Mouse (Mus musculus) limb, embryonic 14.5 days (tissue): Measurements from ENCODE around the gene Gm13278. TPM values are rescaled to one million over a fixed set of nuclear protein-coding genes. Genes with fewer than 3 reads are reported as not detected.
"Not testable (repeated sequence)": the region's sequence is repeated elsewhere in the genome, so short reads cannot be mapped to it uniquely, and the experiment has no call there.

Source experiments
- ATAC-seq: fragments of 200-750 bp; cut with Nextera tagmentation; 2 replicates; pipeline ENCODE4 v1.8.0; 2017; ENCODE audit warnings: low read depth, moderate number of reproducible peaks, moderate TSS enrichment; ENCODE audit not compliant: low FRiP score
- DNase-seq: peaks from one replicate; pipeline ENCODE4 v3.0.0-alpha.2; 2015; ENCODE audit warnings: low spot score
- H3K27ac ChIP-seq: fragments of 300-500 bp; sonication (generic); replicated peaks from 2 replicates; pipeline ENCODE4 v1.5.1; 2014; ENCODE audit warnings: low read depth, mild to moderate bottlenecking, low read length, moderate library complexity, mixed read lengths
- H3K27me3 ChIP-seq: fragments of 300-500 bp; sonication (generic); 2 replicates; pipeline ENCODE4 v1.6.1; 2014; ENCODE audit warnings: low read length, mixed read lengths; ENCODE audit not compliant: control insufficient read depth, insufficient read depth
- H3K36me3 ChIP-seq: fragments of 300-500 bp; sonication (generic); 2 replicates; pipeline ENCODE4 v1.6.1; 2014; ENCODE audit warnings: mild to moderate bottlenecking, low read length, moderate library complexity, mixed read lengths; ENCODE audit not compliant: control insufficient read depth, insufficient read depth
- H3K4me1 ChIP-seq: fragments of 300-500 bp; sonication (generic); 2 replicates; pipeline ENCODE4 v1.6.1; 2014; ENCODE audit warnings: antibody characterized with exemption, low read length, mixed read lengths; ENCODE audit not compliant: control insufficient read depth, insufficient read depth
- H3K4me2 ChIP-seq: fragments of 300-500 bp; sonication (generic); replicated peaks from 2 replicates; pipeline ENCODE4 v1.6.1; 2014; ENCODE audit warnings: low read depth, mild to moderate bottlenecking, low read length, moderate library complexity; ENCODE audit not compliant: severe bottlenecking
- H3K4me3 ChIP-seq: fragments of 300-500 bp; sonication (generic); replicated peaks from 2 replicates; pipeline ENCODE4 v1.5.1; 2014; ENCODE audit warnings: low read length
- H3K9ac ChIP-seq: fragments of 300-500 bp; sonication (generic); 2 replicates; pipeline ENCODE4 v1.6.1; 2014; ENCODE audit warnings: mild to moderate bottlenecking, low read depth, low read length, moderate library complexity; ENCODE audit not compliant: severe bottlenecking
- H3K9me3 ChIP-seq: fragments of 300-500 bp; sonication (generic); 2 replicates; pipeline ENCODE4 v1.6.1; 2016; ENCODE audit warnings: low read length; ENCODE audit not compliant: control insufficient read depth
- WGBS: fragments of 180-500 bp; shearing (Covaris S2); extraction: QIAGEN DNeasy Blood & Tissue Kit; methylation state at CpG from one replicate; pipeline ENCODE4 v1.1.7; 2014; 5-methylcytosine and 5-hydroxymethylcytosine counted together
- polyA plus RNA-seq, 2 experiments: library from polyadenylated mRNA; depleted of rRNA in 1 of 2; stranded (reverse) in 1 of 2; unstranded in 1 of 2; fragments of >200 nt; fragmentation: Nextera tagmentation in 1 of 2; extraction: Ambion mirVana in 1 of 2; gene quantifications; 2 replicates each; pipeline versions ENCODE4 v1.2.1 to v1.2.3; 2012 to 2014

Gene Gm13278
- polyA plus RNA-seq, 2 experiments = not detected

GRCm38 (mm10) chr4:88788402-88788801 lies 2.9 kb upstream of the Gm13278 start, which contains the start of gene Gm13277:
Gene Gm13277, plus strand, starts transcription at chr4:88788632.
- ATAC-seq, H3K4me1 ChIP-seq, H3K27me3 ChIP-seq, DNase-seq, H3K27ac ChIP-seq, H3K9me3 ChIP-seq, H3K9ac ChIP-seq, H3K4me2 ChIP-seq, H3K4me3 ChIP-seq, H3K36me3 ChIP-seq: not testable (repeated sequence)
- no CpG with 5 or more reads among the region's 28 CpGs for WGBS

- WGBS = 0% methylated on average over 5 of the region's 52 CpGs
- H3K27ac ChIP-seq, H3K4me1 ChIP-seq, ATAC-seq, H3K9me3 ChIP-seq, H3K27me3 ChIP-seq, H3K4me2 ChIP-seq, H3K4me3 ChIP-seq, H3K36me3 ChIP-seq, DNase-seq, H3K9ac ChIP-seq: not testable (repeated sequence)
These were observed 2.8 kb downstream of the Gm13278 start, which contains the start of gene Gm13275 for GRCm38 (mm10) chr4:88793936-88794675. Gene Gm13275, plus strand, starts transcription at chr4:88794487.

GRCm38 (mm10) chr4:88797097-88797496 lies 5.7 kb downstream of the Gm13278 start, which contains the start of gene Gm13279:
Gene Gm13279, plus strand, starts transcription at chr4:88797397.
- DNase-seq, H3K9me3 ChIP-seq, H3K36me3 ChIP-seq, H3K4me2 ChIP-seq, H3K9ac ChIP-seq, H3K27me3 ChIP-seq, ATAC-seq, H3K4me1 ChIP-seq, H3K27ac ChIP-seq, H3K4me3 ChIP-seq: not testable (repeated sequence)
- no CpG with 5 or more reads among the region's 28 CpGs for WGBS

- not testable (repeated sequence) for H3K9ac ChIP-seq, H3K4me3 ChIP-seq, H3K27ac ChIP-seq, H3K27me3 ChIP-seq, H3K4me1 ChIP-seq, H3K36me3 ChIP-seq, ATAC-seq, H3K4me2 ChIP-seq, DNase-seq, H3K9me3 ChIP-seq
- 12% methylated on average over 2 of the region's 7 CpGs for WGBS
These were observed 8.0 kb downstream of the Gm13278 start, which contains the start of gene Gm13285 for GRCm38 (mm10) chr4:88799365-88799764. Gene Gm13285, plus strand, starts transcription at chr4:88799665.

- not testable (repeated sequence) for ATAC-seq, H3K4me2 ChIP-seq, H3K4me3 ChIP-seq, DNase-seq, H3K27me3 ChIP-seq, H3K36me3 ChIP-seq, H3K4me1 ChIP-seq, H3K9ac ChIP-seq, H3K9me3 ChIP-seq, H3K27ac ChIP-seq
- WGBS = no CpG with 5 or more reads among the region's 29 CpGs
These were observed 11.6 kb downstream of the Gm13278 start, which contains the start of gene Gm13287 for GRCm38 (mm10) chr4:88802954-88803353. Gene Gm13287, plus strand, starts transcription at chr4:88803254.

- 0 out of 2 replicates have a peak within 1 kb of the TSS, but pooled peaks have one; percentile 15 for H3K4me3 ChIP-seq
- H3K27me3 ChIP-seq, H3K4me1 ChIP-seq, H3K4me2 ChIP-seq, H3K27ac ChIP-seq, H3K9ac ChIP-seq, DNase-seq, ATAC-seq, H3K36me3 ChIP-seq, H3K9me3 ChIP-seq: not testable (repeated sequence)
- WGBS = no CpG with 5 or more reads among the region's 8 CpGs
These were observed 13.9 kb downstream of the Gm13278 start, which contains the start of gene Gm13288 for GRCm38 (mm10) chr4:88805231-88805630. Gene Gm13288, plus strand, starts transcription at chr4:88805531.

GRCm38 (mm10) chr4:88805761-88806160 lies 14.4 kb downstream of the Gm13278 start:
- not testable (repeated sequence) for H3K36me3 ChIP-seq, H3K27me3 ChIP-seq, DNase-seq, H3K9me3 ChIP-seq, H3K27ac ChIP-seq, ATAC-seq, H3K4me1 ChIP-seq, H3K9ac ChIP-seq, H3K4me2 ChIP-seq
- 0 out of 2 replicates have a peak overlapping the region, but pooled peaks have one; percentile 15 for H3K4me3 ChIP-seq
- WGBS = 0% methylated on average over 11 of the region's 34 CpGs
